Mouse (Mus musculus): ENCODE results near the gene Trpv4. TPM values are rescaled to one million over a fixed set of nuclear protein-coding genes. Genes with fewer than 3 reads are reported as not detected.

Gene Trpv4
- polyA plus RNA-seq, 1 experiment from 2014 or later, result 10.8 TPM

DNA sequence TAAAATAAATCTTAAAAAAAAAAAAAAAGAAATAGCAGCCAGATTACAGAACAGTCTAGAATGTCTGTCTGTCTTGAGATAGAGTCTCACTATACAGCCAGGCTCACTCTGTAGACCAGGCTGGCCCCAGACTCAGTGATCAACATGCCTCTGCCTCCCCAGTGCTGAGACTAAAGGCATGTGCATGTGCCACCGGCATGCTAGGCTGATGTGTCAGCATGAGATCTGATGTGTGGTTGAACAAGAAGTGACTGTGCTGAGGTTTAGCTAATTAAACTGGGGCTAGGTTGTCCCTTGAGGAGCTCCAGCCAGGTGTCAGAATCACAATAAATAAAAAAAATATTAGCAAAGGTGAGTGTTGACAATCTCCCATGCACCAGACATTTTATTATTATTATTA, 8.4 kb upstream of the Trpv4 start:
- Histone ChIP-seq H3K27ac (no peak overlapping the region), H3K27me3 (no peaks in the 10 kb centered on the region), H3K4me2 (no peak overlapping the region), H3K4me1 (peaks cover 31% of the 10 kb centered on the region), H3K36me3 (peaks cover 3% of the 10 kb centered on the region; the same call in 1 of the 2 replicates), H3K9me3 (no peaks in the 10 kb centered on the region), H3K4me3 (no peak overlapping the region), H3K9ac (no peak overlapping the region)
- ATAC-seq (ENCODE audit: insufficient number of reproducible peaks, insufficient read depth, low FRiP score, low TSS enrichment, low read depth), result no peak
- 72% methylated on average over 1 of the region's 1 CpGs for WGBS

DNA sequence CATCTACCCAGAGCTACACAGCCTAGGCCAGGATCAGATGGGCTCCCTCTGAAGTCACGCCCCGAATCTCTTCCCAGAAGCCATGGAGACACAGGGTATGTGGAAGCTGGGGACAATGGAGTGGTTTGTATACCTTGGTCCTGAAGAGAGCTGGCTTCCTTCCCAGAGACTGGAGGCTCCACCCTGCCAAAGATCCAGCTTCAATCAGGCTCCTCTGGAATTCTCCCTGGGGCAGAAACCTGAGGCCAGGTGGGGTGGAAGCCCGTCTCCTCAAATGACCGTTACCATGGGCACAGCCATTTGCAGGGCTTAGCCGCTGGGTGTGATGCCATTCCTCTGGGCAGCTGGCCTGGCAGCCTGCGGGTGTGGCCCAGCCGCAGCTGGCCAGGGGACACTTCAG, 6.5 kb upstream of the Trpv4 start:
- H3K4me1 ChIP-seq, result peaks cover 31% of the 10 kb centered on the region
- 37% methylated on average over 7 of the region's 7 CpGs for WGBS
- no peak overlapping the region for H3K9ac ChIP-seq
- peak overlapping the region; percentile 22; the same call in 1 of the 2 replicates for H3K4me2 ChIP-seq
- no peaks in the 10 kb centered on the region for H3K9me3 ChIP-seq
- ATAC-seq (ENCODE audit: insufficient number of reproducible peaks, insufficient read depth, low FRiP score, low TSS enrichment, low read depth), result peak; percentile 76
- H3K36me3 ChIP-seq, result peaks cover 1% of the 10 kb centered on the region; the same call in 1 of the 2 replicates
- H3K27me3 ChIP-seq, result peaks cover 7% of the 10 kb centered on the region; the same call in 1 of the 2 replicates
- peak overlapping the region; percentile 78 for H3K27ac ChIP-seq
- no peak overlapping the region for H3K4me3 ChIP-seq

DNA sequence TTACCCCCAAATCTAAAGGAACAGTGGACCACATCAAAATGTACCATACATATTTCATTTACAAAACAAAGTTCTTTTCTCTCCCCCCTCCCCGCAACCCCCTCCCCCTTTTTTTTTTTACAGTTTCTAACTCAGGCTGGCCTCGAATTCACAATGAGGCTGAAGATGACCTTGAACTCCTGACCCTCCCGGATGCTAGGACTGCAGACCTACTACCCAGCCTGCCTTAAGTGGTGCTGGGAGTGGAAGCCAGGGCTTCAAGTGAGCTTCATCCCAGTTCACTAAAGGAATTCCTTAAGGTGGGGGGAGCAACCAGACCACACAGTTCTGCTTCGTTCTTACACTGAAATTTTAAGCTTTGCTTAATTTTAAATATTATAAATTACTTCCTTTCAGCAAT, 5.9 kb upstream of the Trpv4 start:
- 73% methylated on average over 4 of the region's 4 CpGs for WGBS
- Histone ChIP-seq H3K9me3 (no peaks in the 10 kb centered on the region), H3K4me2 (no peak overlapping the region), H3K36me3 (no peaks in the 10 kb centered on the region), H3K9ac (no peak overlapping the region), H3K4me3 (no peak overlapping the region), H3K4me1 (peaks cover 31% of the 10 kb centered on the region), H3K27ac (peak overlapping the region; percentile 78; the same call in 1 of the 2 replicates), H3K27me3 (peaks cover 11% of the 10 kb centered on the region)
- no peak for ATAC-seq (ENCODE audit: insufficient number of reproducible peaks, insufficient read depth, low FRiP score, low TSS enrichment, low read depth)

DNA sequence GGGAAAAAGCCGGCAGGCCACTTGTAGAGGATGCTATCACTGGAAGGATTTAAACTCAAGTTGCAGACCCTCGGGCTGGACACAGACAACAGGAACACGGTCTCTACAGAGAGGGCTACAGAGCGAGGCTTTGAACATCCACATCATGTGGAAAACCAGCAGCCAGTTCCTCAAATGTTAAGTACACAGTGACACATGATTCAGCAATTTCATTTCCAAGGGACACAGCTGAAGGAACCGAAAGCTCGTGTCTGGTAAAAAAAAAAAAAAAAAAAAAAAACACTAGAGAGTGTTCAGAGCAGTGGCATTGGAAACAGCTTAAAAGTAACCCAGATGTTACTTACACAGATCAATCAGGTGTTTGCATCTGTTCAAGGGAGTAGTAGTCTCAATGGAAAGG, 2.8 kb upstream of the Trpv4 start:
- no peak overlapping the region for H3K9ac ChIP-seq
- 57% methylated on average over 6 of the region's 6 CpGs for WGBS
- H3K4me3 ChIP-seq, result no peak overlapping the region
- ATAC-seq (ENCODE audit: insufficient number of reproducible peaks, insufficient read depth, low FRiP score, low TSS enrichment, low read depth), result no peak
- H3K9me3 ChIP-seq, result no peaks in the 10 kb centered on the region
- H3K27me3 ChIP-seq, result peaks cover 40% of the 10 kb centered on the region
- peaks cover 39% of the 10 kb centered on the region for H3K4me1 ChIP-seq
- H3K36me3 ChIP-seq, result no peaks in the 10 kb centered on the region
- H3K27ac ChIP-seq, result no peak overlapping the region
- H3K4me2 ChIP-seq, result no peak overlapping the region

DNA sequence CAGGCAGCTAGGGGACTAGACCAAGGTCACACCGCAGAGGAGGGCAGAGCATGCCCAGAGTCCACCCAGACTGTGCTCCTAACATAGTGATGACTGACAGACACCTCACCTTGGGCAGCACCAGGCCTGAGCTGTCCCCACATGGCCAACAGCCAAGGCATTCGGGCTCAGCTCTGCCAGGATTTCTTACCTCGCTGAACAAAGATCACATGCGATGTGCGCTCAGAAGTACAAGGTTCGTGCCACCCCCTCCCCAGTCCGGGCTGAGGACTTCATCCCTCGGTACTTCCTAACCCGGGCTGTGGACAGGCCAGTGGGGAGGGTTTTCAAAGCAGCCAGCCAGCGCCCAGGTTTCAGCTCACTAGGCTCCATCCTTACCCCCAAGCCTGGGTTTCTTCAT, 795 bp downstream of the Trpv4 start:
- no peak for ATAC-seq (ENCODE audit: insufficient number of reproducible peaks, insufficient read depth, low FRiP score, low TSS enrichment, low read depth)
- Histone ChIP-seq H3K4me2 (peak overlapping the region; percentile 96), H3K4me1 (peaks cover 29% of the 10 kb centered on the region), H3K27ac (no peak overlapping the region), H3K4me3 (peak overlapping the region; percentile 60), H3K36me3 (no peaks in the 10 kb centered on the region), H3K9ac (peak overlapping the region; percentile 76), H3K9me3 (no peaks in the 10 kb centered on the region), H3K27me3 (peaks cover 49% of the 10 kb centered on the region)
- WGBS, result 31% methylated on average over 10 of the region's 10 CpGs

DNA sequence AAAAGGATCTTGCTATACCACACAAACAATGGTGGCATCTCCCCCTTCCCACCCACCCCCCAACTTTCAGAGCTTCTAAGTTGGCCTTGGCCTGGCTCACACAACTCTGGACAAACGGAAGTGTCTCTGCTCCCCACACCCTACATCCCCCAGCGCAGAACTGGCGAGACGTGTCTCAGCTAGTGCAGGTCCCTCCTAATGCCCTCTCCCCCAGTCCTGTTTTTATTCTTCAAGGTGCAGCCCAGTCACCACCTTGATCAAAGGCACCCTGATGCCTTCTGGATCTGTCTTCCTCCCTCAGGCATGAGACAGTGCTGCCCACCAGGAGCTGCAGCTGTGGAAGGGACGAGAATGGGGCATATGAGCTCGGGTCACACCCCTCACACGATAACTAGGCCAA, 1.9 kb downstream of the Trpv4 start:
- WGBS, result 78% methylated on average over 7 of the region's 7 CpGs
- Histone ChIP-seq H3K9me3 (no peaks in the 10 kb centered on the region), H3K4me3 (no peak overlapping the region), H3K27ac (no peak overlapping the region), H3K4me1 (peaks cover 35% of the 10 kb centered on the region), H3K4me2 (no peak overlapping the region), H3K9ac (no peak overlapping the region), H3K27me3 (peaks cover 49% of the 10 kb centered on the region), H3K36me3 (no peaks in the 10 kb centered on the region)
- no peak for ATAC-seq (ENCODE audit: insufficient number of reproducible peaks, insufficient read depth, low FRiP score, low TSS enrichment, low read depth)

DNA sequence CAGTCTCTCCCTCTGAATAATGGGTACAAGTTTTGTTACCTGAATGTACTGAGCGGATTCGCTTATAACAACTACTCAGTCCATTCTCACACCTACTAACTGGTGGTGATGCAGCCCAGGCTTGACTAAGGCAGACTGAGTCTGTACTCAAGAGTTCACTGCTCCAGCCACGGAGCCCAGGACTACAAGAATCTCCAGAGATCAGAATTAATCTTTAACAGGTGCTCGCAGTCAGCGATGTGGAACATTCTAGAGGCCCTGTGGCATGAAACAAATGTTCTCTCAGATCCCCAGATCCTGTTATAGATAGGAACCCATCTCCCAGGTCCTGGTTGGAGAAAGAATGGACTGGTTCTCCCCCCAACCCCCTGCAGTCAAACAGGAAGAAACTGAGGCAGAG, 2.5 kb downstream of the Trpv4 start:
- H3K27ac ChIP-seq, result no peak overlapping the region
- H3K9ac ChIP-seq, result no peak overlapping the region
- no peak overlapping the region for H3K4me2 ChIP-seq
- H3K4me3 ChIP-seq, result no peak overlapping the region
- no peaks in the 10 kb centered on the region for H3K36me3 ChIP-seq
- no peaks in the 10 kb centered on the region for H3K9me3 ChIP-seq
- peaks cover 49% of the 10 kb centered on the region for H3K27me3 ChIP-seq
- H3K4me1 ChIP-seq, result peaks cover 41% of the 10 kb centered on the region
- 72% methylated on average over 5 of the region's 5 CpGs for WGBS
- ATAC-seq (ENCODE audit: insufficient number of reproducible peaks, insufficient read depth, low FRiP score, low TSS enrichment, low read depth), result no peak

DNA sequence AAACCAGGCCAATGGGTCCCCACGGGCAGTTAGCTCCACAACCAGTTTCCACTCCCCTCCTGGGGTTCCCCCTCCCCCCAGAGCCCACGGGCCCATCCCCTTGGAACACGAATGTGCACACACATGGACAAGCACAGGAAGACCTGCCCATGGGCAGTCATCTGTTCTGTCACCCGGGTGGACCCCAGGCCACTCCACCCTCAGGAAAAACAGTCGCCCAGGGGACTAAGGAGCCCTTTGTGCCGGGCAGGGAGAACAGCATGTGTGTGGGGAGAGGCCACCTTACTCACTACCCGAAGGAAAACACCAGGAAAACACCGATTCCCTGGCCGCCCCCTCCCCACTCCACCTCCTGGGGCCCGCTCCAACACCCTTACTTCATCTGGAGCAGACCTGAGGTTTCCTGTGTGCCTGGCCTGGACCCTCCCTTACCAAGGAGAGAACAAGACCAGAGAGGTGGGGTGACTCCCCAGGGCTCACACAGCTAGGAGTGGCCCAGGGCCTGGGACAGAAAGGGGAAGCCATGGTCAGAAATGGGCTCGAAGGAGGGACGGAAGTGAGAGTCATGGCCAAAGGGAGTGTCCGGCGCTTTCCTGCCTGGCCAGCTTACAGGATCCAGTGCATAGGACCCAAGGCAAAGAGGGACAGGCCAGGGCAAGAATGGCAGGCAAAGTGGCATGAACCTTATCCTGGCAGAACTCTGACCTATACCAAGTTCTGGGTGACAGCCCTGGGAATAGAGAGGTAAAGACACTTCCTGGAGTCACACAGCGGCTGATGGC, 4.4 kb downstream of the Trpv4 start:
- Histone ChIP-seq H3K4me2 (no peak overlapping the region), H3K27me3 (peaks cover 35% of the 10 kb centered on the region), H3K9me3 (no peaks in the 10 kb centered on the region), H3K36me3 (no peaks in the 10 kb centered on the region), H3K4me1 (peaks cover 53% of the 10 kb centered on the region), H3K27ac (no peak overlapping the region), H3K4me3 (no peak overlapping the region), H3K9ac (no peak overlapping the region)
- whole genome bisulfite sequencing, result 71% methylated on average over 15 of the region's 15 CpGs
- ATAC-seq (ENCODE audit: insufficient number of reproducible peaks, insufficient read depth, low FRiP score, low TSS enrichment, low read depth), result no peak

DNA sequence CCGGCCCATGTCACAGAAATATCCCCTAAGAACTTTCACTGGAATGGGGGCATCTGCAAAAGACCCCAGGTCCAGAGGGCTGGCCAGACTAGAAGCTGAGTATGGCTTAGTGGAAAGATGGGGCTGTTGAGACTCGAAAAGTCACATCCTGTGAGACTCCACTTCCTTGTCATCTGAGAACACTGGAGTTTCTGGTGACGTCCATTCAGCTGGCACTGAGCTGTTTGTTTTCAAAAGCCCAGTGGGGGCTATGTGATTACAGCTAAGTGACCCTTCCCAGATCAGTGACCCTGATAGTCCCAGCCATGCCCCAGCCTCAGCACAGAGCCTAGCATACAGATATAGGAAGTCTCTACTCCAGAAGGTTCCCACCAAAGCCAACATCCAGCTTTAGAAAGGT, 6.8 kb downstream of the Trpv4 start:
- H3K4me2 ChIP-seq, result peak overlapping the region; percentile 26; the same call in 1 of the 2 replicates
- H3K4me3 ChIP-seq, result no peak overlapping the region
- H3K27me3 ChIP-seq, result peaks cover 17% of the 10 kb centered on the region
- H3K27ac ChIP-seq, result no peak overlapping the region; the same call in 1 of the 2 replicates
- no peaks in the 10 kb centered on the region for H3K36me3 ChIP-seq
- H3K4me1 ChIP-seq, result peaks cover 62% of the 10 kb centered on the region
- 21% methylated on average over 3 of the region's 3 CpGs for WGBS
- no peak for ATAC-seq (ENCODE audit: insufficient number of reproducible peaks, insufficient read depth, low FRiP score, low TSS enrichment, low read depth)
- 0 out of 2 replicates have a peak overlapping the region, but pooled peaks have one; percentile 32 for H3K9ac ChIP-seq
- H3K9me3 ChIP-seq, result no peaks in the 10 kb centered on the region

DNA sequence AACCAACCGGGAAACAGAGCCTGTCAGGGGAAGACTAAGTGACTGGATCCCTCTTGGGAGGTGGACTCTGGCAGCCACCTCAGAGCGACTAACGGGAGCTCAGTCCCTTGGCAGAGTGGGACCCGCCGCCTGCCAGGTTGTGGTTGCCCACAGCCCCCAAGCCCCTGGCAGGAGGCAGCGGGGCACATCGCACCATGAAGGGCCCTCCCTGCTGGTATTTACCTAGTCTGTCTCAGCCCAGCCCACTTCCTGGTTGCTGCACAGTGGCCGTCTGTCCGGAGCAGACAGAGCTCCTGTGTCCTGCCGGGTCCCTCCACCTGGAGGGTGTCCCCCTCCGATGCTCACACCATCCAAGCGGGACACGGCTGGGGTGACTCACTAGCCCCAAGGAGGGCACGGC, 7.2 kb downstream of the Trpv4 start:
- Histone ChIP-seq H3K36me3 (no peaks in the 10 kb centered on the region), H3K9ac (peak overlapping the region; percentile 32; the same call in 1 of the 2 replicates), H3K4me3 (no peak overlapping the region), H3K4me2 (peak overlapping the region; percentile 26; the same call in 1 of the 2 replicates), H3K9me3 (no peaks in the 10 kb centered on the region), H3K27ac (no peak overlapping the region; the same call in 1 of the 2 replicates), H3K27me3 (peaks cover 12% of the 10 kb centered on the region; the same call in 1 of the 2 replicates), H3K4me1 (peaks cover 59% of the 10 kb centered on the region)
- WGBS, result 25% methylated on average over 14 of the region's 14 CpGs
- ATAC-seq (ENCODE audit: insufficient number of reproducible peaks, insufficient read depth, low FRiP score, low TSS enrichment, low read depth), result no peak

DNA sequence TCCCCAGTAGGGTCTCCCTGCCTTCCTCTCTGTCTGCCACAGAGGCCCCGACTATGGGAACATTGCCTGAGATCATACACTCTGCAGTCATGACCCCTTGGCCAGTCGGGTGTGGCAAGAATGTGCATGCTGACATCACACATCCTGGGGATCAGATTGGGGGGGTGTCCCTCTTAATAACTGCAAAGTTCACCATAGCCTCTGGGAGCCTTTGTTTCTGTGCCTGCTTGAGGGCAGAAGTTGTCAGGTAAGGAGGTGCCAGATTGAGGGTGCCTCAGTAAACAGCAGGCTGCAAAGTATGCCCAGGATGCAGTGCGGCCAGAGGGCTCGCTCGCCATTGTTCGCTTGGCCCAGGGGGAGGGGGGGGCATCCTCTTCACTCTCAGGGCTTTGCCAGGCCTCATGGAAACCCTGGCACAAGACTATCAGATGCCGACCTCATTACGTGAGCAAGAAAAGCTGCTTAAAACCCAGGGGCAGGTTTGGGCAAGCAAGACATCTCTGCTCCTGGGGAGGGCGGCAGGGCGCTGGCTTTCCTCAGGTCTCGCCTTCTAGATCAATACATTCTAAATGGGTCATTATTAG, 9.4 kb downstream of the Trpv4 start:
- ATAC-seq (ENCODE audit: insufficient number of reproducible peaks, insufficient read depth, low FRiP score, low TSS enrichment, low read depth), result no peak
- Histone ChIP-seq H3K4me1 (peaks cover 63% of the 10 kb centered on the region), H3K4me2 (no peak overlapping the region), H3K36me3 (no peaks in the 10 kb centered on the region), H3K9ac (0 out of 2 replicates have a peak overlapping the region, but pooled peaks have one; percentile 3), H3K9me3 (no peaks in the 10 kb centered on the region), H3K4me3 (no peak overlapping the region), H3K27me3 (peaks cover 8% of the 10 kb centered on the region; the same call in 1 of the 2 replicates), H3K27ac (peak overlapping the region; percentile 85)
- WGBS, result 61% methylated on average over 11 of the region's 11 CpGs

Measured in embryonic facial prominence, embryonic 13.5 days (tissue).